Mouse (Mus musculus) liver, adult 2 months (tissue): ENCODE data around the gene Ralgds.

Source experiments
- CTCF ChIP-seq: fragments of 200-500 bp; IDR thresholded peaks from 2 replicates; pipeline ENCODE4 v1.5.1; 2011; ENCODE audit warnings: low read depth, low read length, control low read depth
- POLR2A ChIP-seq: fragments of 200-500 bp; IDR thresholded peaks from 2 replicates; pipeline ENCODE4 v1.6.1; 2011; ENCODE audit warnings: low read length, control low read depth; ENCODE audit not compliant: insufficient read depth; ENCODE audit errors: extremely low read depth

- no peak for TF ChIP-seq POLR2A
- no peak for TF ChIP-seq CTCF
Measured at GRCm38 (mm10) chr2:28539949-28540348, 27.0 kb downstream of the Ralgds start.
